Mouse (Mus musculus): ENCODE data around the gene Pik3ip1. TPM values are rescaled to one million over a fixed set of nuclear protein-coding genes. Genes with fewer than 3 reads are reported as not detected.

The Pik3ip1 gene
- polyA plus RNA-seq, 1 experiment from 2014 or later, result 25.5 TPM

DNA sequence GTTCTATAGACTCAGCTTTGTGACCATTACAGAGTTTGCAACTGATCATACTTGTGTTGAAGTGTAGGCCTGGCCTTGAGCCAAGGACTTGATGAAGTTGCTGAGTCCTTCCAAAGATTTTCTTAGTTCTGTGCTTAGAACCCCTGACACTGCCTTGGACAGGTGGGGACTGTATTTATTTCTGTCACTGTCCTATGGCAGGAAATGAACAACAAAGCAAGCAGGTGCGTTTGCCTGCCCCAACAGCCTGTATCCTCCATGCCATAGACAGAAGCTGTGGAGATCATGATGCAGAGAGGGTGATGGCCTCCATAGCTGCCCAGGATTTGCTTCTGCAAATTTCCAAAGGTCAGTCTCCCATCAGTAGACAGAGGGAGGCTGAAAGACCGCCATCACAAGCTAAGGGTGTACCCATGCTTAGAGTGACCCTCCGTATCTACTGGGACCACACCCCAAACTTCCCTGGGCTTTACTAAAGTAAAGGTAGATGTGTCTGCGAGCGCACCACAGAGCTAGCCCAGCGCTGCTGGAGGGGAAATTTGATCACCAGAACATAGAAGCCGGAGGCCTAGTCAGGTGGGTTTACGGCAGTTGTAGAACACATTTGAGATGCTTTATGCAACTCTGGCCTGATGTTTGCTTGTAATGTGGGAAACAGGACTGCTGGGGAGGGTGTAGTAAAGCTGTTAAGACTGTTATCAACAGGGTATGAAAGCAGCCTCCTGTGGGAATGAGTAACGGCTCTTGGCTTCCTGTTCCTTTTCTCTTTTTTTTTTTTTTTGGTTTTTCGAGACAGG lies 19.2 kb upstream of the Pik3ip1 start:
- no peak overlapping the region for H3K4me3 ChIP-seq (ENCODE audit: low read depth, low read length)
- peaks cover 28% of the 10 kb centered on the region for H3K36me3 ChIP-seq (ENCODE audit: insufficient read depth, low read length)
- H3K4me1 ChIP-seq (ENCODE audit: insufficient read depth, low read depth, low read length), result no peaks in the 10 kb centered on the region
- ATAC-seq, result no peak
- WGBS, result 85% methylated on average over 9 of the region's 10 CpGs
- no peaks in the 10 kb centered on the region for H3K9me3 ChIP-seq (ENCODE audit: low read length)
- TF ChIP-seq EP300 (IDR thresholded peaks at IDR 0.05), result no peak
- no peak for TF ChIP-seq CTCF (IDR thresholded peaks at IDR 0.05)
- no peak for DNase-seq (ENCODE audit: low spot score)
- no peak overlapping the region for H3K4me2 ChIP-seq (replicated peaks; ENCODE audit: low read depth, low read length)
- H3K27me3 ChIP-seq (replicated peaks; ENCODE audit: insufficient read depth, low read length), result no peaks in the 10 kb centered on the region
- H3K9ac ChIP-seq (replicated peaks; ENCODE audit: low read depth), result no peak overlapping the region
- no peak overlapping the region for H3K27ac ChIP-seq (ENCODE audit: low read length)

DNA sequence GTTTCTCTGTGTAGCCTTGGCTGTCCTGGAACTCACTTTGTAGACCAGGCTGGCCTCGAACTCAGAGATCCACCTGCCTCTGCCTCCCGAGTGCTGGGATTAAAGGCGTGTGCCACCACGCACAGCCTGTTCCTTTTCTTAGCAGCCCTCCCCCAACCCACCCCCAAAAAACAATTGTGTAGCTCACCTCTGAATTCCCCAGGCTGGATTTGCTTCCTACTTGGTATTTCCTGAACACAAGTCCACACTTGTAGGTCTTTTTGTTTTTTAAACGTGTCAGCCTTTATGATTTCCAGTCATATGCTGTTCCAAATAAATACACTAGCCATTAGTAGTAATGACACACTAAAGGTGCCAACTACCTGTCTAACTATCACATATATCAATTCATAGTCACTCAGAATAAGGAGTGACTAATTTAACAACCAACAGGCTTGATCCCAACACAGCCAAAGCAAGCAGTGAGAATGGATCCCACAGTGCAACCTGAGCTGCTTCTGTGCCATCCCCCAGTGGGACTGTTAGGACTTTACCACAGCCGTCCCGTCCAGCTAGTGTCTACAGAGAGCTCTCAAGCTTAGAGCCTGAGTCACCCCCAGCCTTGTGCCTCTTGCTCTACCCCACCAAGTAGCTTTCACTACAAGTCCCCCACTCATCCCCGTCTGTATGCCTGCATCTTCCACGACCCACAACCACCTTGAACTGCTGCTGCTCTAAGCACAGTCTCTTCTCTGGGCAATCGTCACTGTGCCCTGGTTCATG lies 18.4 kb upstream of the Pik3ip1 start:
- Histone ChIP-seq H3K9me3 (ENCODE audit: low read length) (no peaks in the 10 kb centered on the region), H3K4me3 (ENCODE audit: low read depth, low read length) (no peak overlapping the region), H3K9ac (replicated peaks; ENCODE audit: low read depth) (no peak overlapping the region), H3K4me1 (ENCODE audit: insufficient read depth, low read depth, low read length) (no peaks in the 10 kb centered on the region), H3K36me3 (ENCODE audit: insufficient read depth, low read length) (peaks cover 21% of the 10 kb centered on the region), H3K4me2 (replicated peaks; ENCODE audit: low read depth, low read length) (no peak overlapping the region), H3K27me3 (replicated peaks; ENCODE audit: insufficient read depth, low read length) (no peaks in the 10 kb centered on the region), H3K27ac (ENCODE audit: low read length) (no peak overlapping the region)
- TF ChIP-seq EP300 (IDR thresholded peaks at IDR 0.05) (no peak), CTCF (IDR thresholded peaks at IDR 0.05) (no peak)
- 79% methylated on average over 9 of the region's 10 CpGs for WGBS
- ATAC-seq (no peak), DNase-seq (ENCODE audit: low spot score) (no peak)

DNA sequence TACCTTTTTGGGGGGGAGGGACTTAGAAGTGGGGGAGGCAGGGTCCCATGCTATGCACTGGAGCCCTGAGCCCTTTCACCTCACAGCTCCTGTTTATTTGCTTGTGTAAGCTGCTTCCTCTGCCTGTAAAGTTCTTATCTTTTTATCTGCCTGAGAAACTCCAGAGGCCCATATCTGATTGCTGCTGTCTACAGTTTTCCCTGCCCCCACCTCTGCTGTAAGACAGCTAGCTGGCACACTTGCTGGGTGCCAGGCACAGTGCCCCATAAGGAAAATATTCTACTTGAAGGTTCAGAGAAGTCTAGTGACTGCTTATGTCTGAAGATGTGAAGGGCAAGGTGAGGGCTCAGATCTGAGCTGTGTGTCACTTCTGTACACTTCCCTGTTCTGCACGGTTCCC lies 16.9 kb upstream of the Pik3ip1 start:
- peaks cover 15% of the 10 kb centered on the region for H3K36me3 ChIP-seq (ENCODE audit: insufficient read depth, low read length)
- TF ChIP-seq EP300 (IDR thresholded peaks at IDR 0.05) (no peak), CTCF (IDR thresholded peaks at IDR 0.05) (no peak)
- peak; percentile 27; the same call in 1 of the 2 replicates for ATAC-seq
- H3K9ac ChIP-seq (replicated peaks; ENCODE audit: low read depth), result no peak overlapping the region
- no peak overlapping the region for H3K27ac ChIP-seq (ENCODE audit: low read length)
- no peaks in the 10 kb centered on the region for H3K9me3 ChIP-seq (ENCODE audit: low read length)
- WGBS, result 54% methylated on average over 1 of the region's 1 CpGs
- DNase-seq (ENCODE audit: low spot score), result no peak
- no peak overlapping the region for H3K4me3 ChIP-seq (ENCODE audit: low read depth, low read length)
- no peak overlapping the region for H3K4me2 ChIP-seq (replicated peaks; ENCODE audit: low read depth, low read length)
- no peaks in the 10 kb centered on the region for H3K27me3 ChIP-seq (replicated peaks; ENCODE audit: insufficient read depth, low read length)
- no peaks in the 10 kb centered on the region for H3K4me1 ChIP-seq (ENCODE audit: insufficient read depth, low read depth, low read length)

DNA sequence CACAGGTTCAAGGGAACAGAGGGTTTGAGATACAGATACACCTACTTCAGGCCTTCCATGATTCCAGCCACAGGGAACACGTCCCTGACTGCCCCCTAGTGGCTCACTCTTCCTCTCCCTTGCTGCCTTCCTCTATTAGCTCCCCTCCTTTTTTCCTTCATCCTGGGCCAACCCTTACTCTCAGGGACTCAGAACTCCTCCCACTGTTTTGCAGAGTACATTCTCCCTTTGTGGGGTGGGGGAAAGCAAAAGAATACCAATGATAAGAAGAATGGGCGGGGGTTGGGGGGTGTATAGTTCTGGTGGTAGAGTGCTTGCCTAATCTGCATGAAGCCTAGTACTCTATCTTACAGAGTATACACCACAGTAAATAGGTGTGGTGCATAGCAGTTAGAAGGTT lies 16.1 kb upstream of the Pik3ip1 start:
- H3K4me1 ChIP-seq (ENCODE audit: insufficient read depth, low read depth, low read length), result no peaks in the 10 kb centered on the region
- H3K27me3 ChIP-seq (replicated peaks; ENCODE audit: insufficient read depth, low read length), result no peaks in the 10 kb centered on the region
- no peak overlapping the region for H3K4me3 ChIP-seq (ENCODE audit: low read depth, low read length)
- H3K4me2 ChIP-seq (replicated peaks; ENCODE audit: low read depth, low read length), result no peak overlapping the region
- TF ChIP-seq EP300 (IDR thresholded peaks at IDR 0.05), result no peak
- peak; percentile 86 for TF ChIP-seq CTCF (IDR thresholded peaks at IDR 0.05)
- H3K36me3 ChIP-seq (ENCODE audit: insufficient read depth, low read length), result peaks cover 7% of the 10 kb centered on the region; the same call in 1 of the 2 replicates
- H3K27ac ChIP-seq (ENCODE audit: low read length), result no peak overlapping the region
- peak; percentile 83 for ATAC-seq
- no peak overlapping the region for H3K9ac ChIP-seq (replicated peaks; ENCODE audit: low read depth)
- no peaks in the 10 kb centered on the region for H3K9me3 ChIP-seq (ENCODE audit: low read length)
- peak; percentile 88 for DNase-seq (ENCODE audit: low spot score)
- WGBS, result 22% methylated on average over 2 of the region's 2 CpGs

DNA sequence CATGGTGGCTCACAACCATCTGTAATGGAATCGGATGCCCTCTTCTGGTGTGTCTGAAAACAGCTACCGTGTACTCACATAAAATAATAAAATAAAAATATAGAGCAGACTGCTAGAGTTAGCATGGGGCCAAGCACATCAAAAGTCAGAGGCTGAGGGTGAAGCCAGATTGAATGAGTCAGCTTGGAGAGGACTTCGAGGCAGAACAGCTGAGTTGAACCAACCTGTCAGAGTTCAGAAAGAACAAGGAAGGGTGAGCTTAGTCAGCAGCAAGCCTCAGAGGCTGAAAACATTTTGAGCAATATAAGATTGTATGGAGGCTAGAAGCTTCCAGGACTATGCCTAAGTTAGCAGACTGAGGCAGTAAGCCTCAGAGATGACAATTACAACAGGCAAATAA lies 11.9 kb upstream of the Pik3ip1 start:
- Histone ChIP-seq H3K36me3 (ENCODE audit: insufficient read depth, low read length) (no peaks in the 10 kb centered on the region), H3K9ac (replicated peaks; ENCODE audit: low read depth) (no peak overlapping the region), H3K27ac (ENCODE audit: low read length) (no peak overlapping the region), H3K4me1 (ENCODE audit: insufficient read depth, low read depth, low read length) (no peaks in the 10 kb centered on the region), H3K4me2 (replicated peaks; ENCODE audit: low read depth, low read length) (no peak overlapping the region), H3K27me3 (replicated peaks; ENCODE audit: insufficient read depth, low read length) (no peaks in the 10 kb centered on the region), H3K4me3 (ENCODE audit: low read depth, low read length) (no peak overlapping the region), H3K9me3 (ENCODE audit: low read length) (no peaks in the 10 kb centered on the region)
- ATAC-seq (no peak), DNase-seq (ENCODE audit: low spot score) (no peak)
- WGBS, result 84% methylated on average over 3 of the region's 3 CpGs
- no peak for TF ChIP-seq EP300 (IDR thresholded peaks at IDR 0.05)
- no peak for TF ChIP-seq CTCF (IDR thresholded peaks at IDR 0.05)

DNA sequence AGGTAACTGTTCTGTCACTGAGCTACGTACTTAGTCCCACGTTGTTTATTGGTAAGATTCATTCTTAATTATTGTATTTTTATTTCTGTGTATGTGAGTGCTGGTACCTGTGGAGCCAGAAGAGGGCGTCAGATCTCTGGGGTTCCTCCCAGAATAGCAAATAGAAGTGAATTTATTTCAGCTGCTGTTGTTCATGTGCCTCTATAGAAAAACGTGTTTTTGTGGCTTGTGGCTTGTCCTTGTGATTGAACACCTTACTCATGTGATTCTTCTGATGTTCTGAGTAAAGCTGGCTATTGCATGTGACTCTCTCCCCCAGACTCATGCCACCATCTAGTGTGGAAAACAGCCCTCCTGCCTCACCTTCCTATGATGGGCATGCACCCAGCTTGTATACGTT lies 1.9 kb upstream of the Pik3ip1 start:
- WGBS, result 72% methylated on average over 5 of the region's 5 CpGs

More for the DNA sequence above, 1.9 kb upstream of the Pik3ip1 start:
- ATAC-seq (no peak), DNase-seq (ENCODE audit: low spot score) (no peak)
- Histone ChIP-seq H3K4me1 (ENCODE audit: insufficient read depth, low read depth, low read length) (peaks cover 12% of the 10 kb centered on the region; the same call in 1 of the 2 replicates), H3K9me3 (ENCODE audit: low read length) (no peaks in the 10 kb centered on the region), H3K9ac (replicated peaks; ENCODE audit: low read depth) (no peak overlapping the region), H3K4me2 (replicated peaks; ENCODE audit: low read depth, low read length) (no peak overlapping the region), H3K36me3 (ENCODE audit: insufficient read depth, low read length) (no peaks in the 10 kb centered on the region), H3K27me3 (replicated peaks; ENCODE audit: insufficient read depth, low read length) (no peaks in the 10 kb centered on the region), H3K27ac (ENCODE audit: low read length) (no peak overlapping the region), H3K4me3 (ENCODE audit: low read depth, low read length) (no peak overlapping the region)
- peak; percentile 18; the same call in 1 of the 2 replicates for TF ChIP-seq CTCF (IDR thresholded peaks at IDR 0.05)
- no peak for TF ChIP-seq EP300 (IDR thresholded peaks at IDR 0.05)

Data from lung, postnatal 0 days (tissue).